Mouse (Mus musculus): ENCODE results near the gene Plk2.
"Not testable (repeated sequence)": the region's sequence is repeated elsewhere in the genome, so short reads cannot be mapped to it uniquely, and the experiment has no call there.

The Plk2 gene

DNA sequence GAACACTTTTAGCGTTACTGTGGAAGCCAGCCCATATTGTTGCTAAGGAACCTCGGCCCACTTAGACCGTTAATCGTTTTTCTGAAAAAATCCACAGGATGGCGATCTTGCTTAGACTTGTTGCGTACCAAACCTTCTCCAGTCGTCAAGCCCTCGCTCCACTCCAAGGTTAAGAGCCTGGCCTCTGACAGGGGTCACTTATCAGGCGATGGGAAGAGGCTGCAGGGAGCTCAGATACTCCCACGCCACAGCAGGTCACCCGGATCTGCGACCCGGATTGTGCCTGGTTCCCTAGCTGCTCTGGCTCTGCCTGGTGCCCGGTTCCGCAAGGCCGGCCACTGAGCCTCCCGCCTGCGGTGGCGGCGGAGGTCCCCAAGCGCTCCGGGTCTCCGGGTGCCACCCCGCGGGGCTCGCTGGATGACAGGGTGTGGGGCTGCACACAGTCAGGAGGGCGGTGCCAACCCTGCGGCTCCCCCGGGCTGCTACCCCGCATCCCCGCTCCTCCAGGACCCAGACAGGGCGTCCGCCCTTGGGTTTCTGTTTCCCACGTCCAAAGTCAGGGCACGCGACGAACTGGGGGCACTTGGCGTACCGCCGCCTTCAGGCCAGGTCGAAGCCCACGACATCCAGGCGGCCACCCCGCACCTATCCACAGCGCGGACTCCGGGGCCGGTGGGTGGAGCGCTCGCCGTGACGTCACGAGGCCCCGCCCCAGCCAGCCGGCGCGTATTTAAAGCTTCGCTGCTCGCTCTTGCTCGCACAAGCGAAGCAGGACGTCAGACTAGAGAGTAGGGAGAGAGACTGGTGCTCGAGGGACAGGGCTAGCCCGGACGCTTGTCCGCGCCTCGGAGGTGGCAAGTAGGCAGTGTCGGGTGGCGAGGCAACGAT is at the start of gene Plk2:
Gene Plk2, plus strand, starts transcription at position 756 of the 888 bp plus-strand sequence.
- DNase-seq, result peak; percentile 89

- no peak for DNase-seq
Measured at GRCm38 (mm10) chr13:110346707-110347106, 48.1 kb upstream of the Plk2 start.

GRCm38 (mm10) chr13:110351051-110351450 is 43.8 kb upstream of the Plk2 start:
- DNase-seq, result no peak

- no peak for DNase-seq
Measured at GRCm38 (mm10) chr13:110356941-110357340, 37.9 kb upstream of the Plk2 start, which contains the start of gene Gapt. Gene Gapt, minus strand, starts transcription at chr13:110357199.

GRCm38 (mm10) chr13:110363722-110364121 is 31.1 kb upstream of the Plk2 start:
- no peak for DNase-seq

GRCm38 (mm10) chr13:110366477-110366876 is 28.4 kb upstream of the Plk2 start:
- no peak for DNase-seq

- no peak for DNase-seq
Measured at GRCm38 (mm10) chr13:110367961-110368555, 26.8 kb upstream of the Plk2 start.

- DNase-seq, result peak; percentile 40
Measured at GRCm38 (mm10) chr13:110368556-110369040, 26.2 kb upstream of the Plk2 start.

DNA sequence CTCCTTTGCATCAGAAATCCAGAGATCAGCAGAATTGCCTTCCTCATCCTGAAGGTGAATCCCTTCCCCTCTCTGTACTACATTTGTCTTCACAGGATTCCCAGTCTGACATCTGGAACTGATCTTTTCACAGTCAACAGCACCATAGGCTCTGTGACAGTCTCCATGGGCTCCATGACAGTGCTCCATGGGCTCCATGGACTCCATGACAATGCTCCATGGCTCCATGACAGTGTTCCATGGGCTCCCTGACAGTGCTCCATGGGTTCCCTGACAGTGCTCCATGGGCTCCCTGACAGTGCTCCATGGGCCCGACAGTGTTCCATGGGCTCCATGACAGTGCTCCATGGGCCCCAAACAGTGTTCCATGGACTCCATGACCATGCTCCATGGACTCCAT is 25.2 kb upstream of the Plk2 start:
- no peak for DNase-seq

DNA sequence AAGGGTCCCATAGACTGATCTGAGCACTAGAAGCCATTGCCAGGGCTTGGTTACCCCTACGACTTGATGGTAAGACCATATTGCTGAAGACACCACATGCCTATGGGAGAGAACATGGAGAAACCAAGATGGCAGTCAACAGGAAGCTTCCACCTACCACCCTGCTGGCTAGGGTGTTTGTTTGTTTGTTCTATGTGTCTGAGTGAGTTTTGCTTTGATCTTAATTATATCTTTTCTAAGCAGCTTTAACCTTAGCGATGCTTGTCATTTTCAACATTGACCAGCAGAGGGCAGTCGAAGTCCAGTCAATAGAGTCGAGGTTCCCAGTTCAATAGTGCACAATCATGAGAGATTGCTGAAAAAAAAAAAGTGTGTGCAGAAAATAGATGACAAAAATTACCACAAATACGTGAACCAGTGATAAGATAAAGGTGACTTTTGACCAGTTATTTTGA is 12.4 kb upstream of the Plk2 start:
- no peak for DNase-seq

GRCm38 (mm10) chr13:110384514-110384913 is 10.3 kb upstream of the Plk2 start:
- no peak for DNase-seq

DNA sequence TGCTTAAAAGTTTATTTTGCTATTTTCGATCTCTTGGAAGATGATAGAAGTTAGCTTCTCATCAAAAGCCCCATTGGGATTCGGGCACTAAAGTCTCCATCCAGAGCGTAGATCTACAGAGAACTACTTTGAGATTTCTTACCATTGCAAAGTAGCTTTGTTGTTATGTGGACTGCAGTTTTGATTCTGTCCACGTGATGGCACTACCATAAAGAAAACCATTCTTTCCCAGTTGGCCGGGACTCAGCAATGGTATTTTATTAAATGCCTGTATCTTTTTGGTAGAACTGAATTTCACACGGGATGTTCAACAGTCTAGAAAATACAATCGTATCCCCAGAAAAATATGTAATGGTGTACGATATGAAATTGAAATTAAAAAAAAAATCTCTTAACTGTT is 2.6 kb upstream of the Plk2 start:
- peak; percentile 55 for DNase-seq

GRCm38 (mm10) chr13:110392631-110393030 is 2.2 kb upstream of the Plk2 start:
- DNase-seq, result no peak

- no peak for DNase-seq
Measured at GRCm38 (mm10) chr13:110395179-110395794, 441 bp downstream of the Plk2 start.

- DNase-seq, result no peak
Measured at GRCm38 (mm10) chr13:110395916-110396685, 1.3 kb downstream of the Plk2 start.

DNA sequence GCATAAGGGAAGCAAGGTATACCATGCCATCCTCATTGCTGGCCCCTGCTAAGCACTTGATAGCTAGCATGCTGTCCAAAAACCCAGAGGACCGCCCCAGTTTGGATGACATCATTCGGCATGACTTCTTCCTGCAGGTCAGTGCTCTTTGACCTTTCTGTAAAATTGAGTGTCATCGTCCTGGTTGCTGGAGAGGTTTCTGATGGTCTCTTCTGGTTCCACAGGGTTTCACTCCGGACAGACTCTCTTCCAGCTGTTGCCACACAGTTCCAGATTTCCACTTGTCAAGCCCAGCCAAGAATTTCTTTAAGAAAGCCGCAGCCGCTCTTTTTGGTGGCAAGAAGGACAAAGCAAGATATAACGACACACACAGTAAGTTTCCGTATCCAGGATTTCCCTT is 2.9 kb downstream of the Plk2 start:
- DNase-seq, result no peak

GRCm38 (mm10) chr13:110398513-110399270 is 3.8 kb downstream of the Plk2 start:
- no peak for DNase-seq

DNA sequence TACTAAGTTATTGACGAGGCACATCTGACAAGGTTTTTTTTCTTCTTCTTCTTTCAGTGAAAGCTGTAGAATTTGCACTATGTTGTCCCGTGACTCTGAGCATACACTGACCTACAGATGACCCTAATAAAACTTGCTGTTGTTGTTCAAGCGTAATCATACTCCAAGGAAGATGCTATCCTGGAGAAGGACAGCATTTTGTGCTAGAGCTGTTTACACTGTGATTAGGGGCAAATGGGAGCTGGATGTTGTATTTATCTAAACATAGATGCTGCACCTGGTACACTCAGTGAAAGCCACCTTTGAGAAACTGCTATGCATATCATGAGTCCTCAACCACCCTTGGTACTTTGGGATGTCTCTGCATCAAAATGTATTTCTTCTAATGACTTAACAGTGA is 6.6 kb downstream of the Plk2 start:
- no peak for DNase-seq

DNA sequence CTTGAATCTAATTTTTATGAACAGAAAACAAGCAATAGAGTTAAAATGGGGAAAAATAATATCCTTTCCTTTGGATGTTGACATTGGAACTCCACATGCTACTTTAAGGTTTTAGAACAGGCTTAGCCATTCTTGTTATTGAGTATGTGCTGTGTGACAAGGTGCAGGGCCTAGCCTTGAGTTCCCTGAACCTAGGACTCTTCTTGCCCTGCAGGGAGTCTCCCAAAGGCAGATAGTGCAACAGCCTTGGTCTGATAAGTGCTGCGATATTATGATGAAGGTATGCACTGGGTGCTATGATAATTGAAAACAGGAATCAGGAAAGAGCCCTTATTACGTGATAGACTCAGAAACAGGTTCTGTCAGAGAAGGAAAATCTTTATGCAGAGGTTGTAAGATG is 7.0 kb downstream of the Plk2 start:
- no peak for DNase-seq

- no peak for DNase-seq
Measured at GRCm38 (mm10) chr13:110404059-110404458, 9.2 kb downstream of the Plk2 start.

DNA sequence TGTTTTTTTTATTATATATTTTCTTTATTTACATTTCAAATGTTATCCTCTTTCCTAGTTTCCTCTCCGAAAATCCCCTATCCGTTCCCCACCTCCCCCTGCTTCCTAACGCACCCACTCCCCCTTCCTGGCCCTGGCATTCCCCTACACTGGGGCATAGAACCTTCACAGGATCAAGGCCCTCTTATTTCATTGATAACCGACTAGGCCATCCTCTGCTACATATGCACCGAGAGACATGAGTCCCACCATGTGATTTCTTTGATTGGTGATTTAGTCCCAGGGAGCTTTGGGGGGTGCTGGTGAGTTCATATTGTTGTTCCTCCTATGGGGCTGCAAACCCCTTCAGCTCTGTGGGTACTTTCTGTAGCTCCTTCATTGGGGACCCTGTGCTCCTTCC is 9.8 kb downstream of the Plk2 start:
- not testable (repeated sequence) for DNase-seq

DNA sequence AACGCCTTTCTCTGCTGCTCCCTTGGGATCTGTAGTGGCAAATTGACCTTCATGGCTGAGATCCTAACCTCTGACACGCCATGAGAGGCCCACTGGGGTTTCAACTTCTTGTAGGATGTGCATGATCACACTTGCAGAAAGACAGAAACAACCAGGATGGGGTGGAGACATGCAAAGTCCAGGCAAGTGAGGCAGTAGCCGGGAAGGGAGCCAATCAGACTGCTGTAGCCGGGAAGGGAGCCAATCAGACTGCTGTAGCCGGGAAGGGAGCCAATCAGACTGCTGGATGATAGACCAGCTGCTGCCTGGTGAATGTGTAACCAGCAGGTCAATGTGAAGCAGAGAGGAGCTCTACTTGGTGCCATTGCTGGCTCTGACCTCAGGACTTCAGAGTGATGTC is 11.3 kb downstream of the Plk2 start:
- DNase-seq, result no peak

All from layer of hippocampus, adult 9-11 months (tissue).